Mouse (Mus musculus) limb, embryonic 15.5 days (tissue): Measurements from ENCODE around the gene Lipc. TPM values are rescaled to one million over a fixed set of nuclear protein-coding genes. Genes with fewer than 3 reads are reported as not detected.

Experiments used
- ATAC-seq: fragments of 200-750 bp; cut with Nextera tagmentation; 2 replicates; pipeline ENCODE4 v1.8.0; 2017; ENCODE audit warnings: low read depth, moderate TSS enrichment; ENCODE audit not compliant: insufficient number of reproducible peaks, low FRiP score, low TSS enrichment
- H3K27ac ChIP-seq: fragments of 300-500 bp; sonication (generic); 2 replicates; pipeline ENCODE4 v1.5.1; 2015; ENCODE audit warnings: moderate library complexity, mild to moderate bottlenecking, inconsistent platforms
- H3K27me3 ChIP-seq: fragments of 300-500 bp; sonication (generic); 2 replicates; pipeline ENCODE4 v1.6.1; 2015; ENCODE audit warnings: inconsistent platforms
- H3K36me3 ChIP-seq: fragments of 300-500 bp; sonication (generic); 2 replicates; pipeline ENCODE4 v1.6.1; 2015; ENCODE audit warnings: inconsistent platforms
- H3K4me1 ChIP-seq: fragments of 300-500 bp; sonication (generic); 2 replicates; pipeline ENCODE4 v1.6.1; 2015; ENCODE audit warnings: inconsistent platforms
- H3K4me2 ChIP-seq: fragments of 300-500 bp; sonication (generic); 2 replicates; pipeline ENCODE4 v1.6.1; 2015; ENCODE audit warnings: mild to moderate bottlenecking, inconsistent platforms
- H3K4me3 ChIP-seq: fragments of 300-500 bp; sonication (generic); 2 replicates; pipeline ENCODE4 v1.5.1; 2015; ENCODE audit warnings: mild to moderate bottlenecking, inconsistent platforms
- H3K9ac ChIP-seq: fragments of 300-500 bp; sonication (generic); 2 replicates; pipeline ENCODE4 v1.6.1; 2015; ENCODE audit warnings: inconsistent platforms
- H3K9me3 ChIP-seq: fragments of 300-500 bp; sonication (generic); 2 replicates; pipeline ENCODE4 v1.6.1; 2016; ENCODE audit warnings: inconsistent platforms
- WGBS: fragments of 180-500 bp; shearing (Covaris S2); methylation state at CpG from one replicate; pipeline ENCODE4 v1.1.7; 2015; 5-methylcytosine and 5-hydroxymethylcytosine counted together
- polyA plus RNA-seq: library from polyadenylated mRNA; unstranded; fragments of >200 nt; fragmentation: Nextera tagmentation; extraction: Ambion mirVana; gene quantifications from 2 replicates; pipeline ENCODE4 v1.2.1, GENCODE M21; 2015

The Lipc gene
- polyA plus RNA-seq, 1 experiment from 2014 or later = 0.29 TPM

GRCm38 (mm10) chr9:70801761-70802160, 150.3 kb downstream of the Lipc start:
- Histone ChIP-seq H3K4me2 (no peak overlapping the region), H3K27ac (no peak overlapping the region), H3K4me1 (no peaks in the 10 kb centered on the region), H3K4me3 (no peak overlapping the region), H3K27me3 (no peaks in the 10 kb centered on the region), H3K9ac (no peak overlapping the region), H3K36me3 (no peaks in the 10 kb centered on the region), H3K9me3 (no peaks in the 10 kb centered on the region)
- 79% methylated on average over 3 of the region's 3 CpGs for WGBS
- ATAC-seq = no peak

GRCm38 (mm10) chr9:70800588-70801315, 151.3 kb downstream of the Lipc start:
- no peak for ATAC-seq
- Histone ChIP-seq H3K27me3 (no peaks in the 10 kb centered on the region), H3K27ac (no peak overlapping the region), H3K4me1 (no peaks in the 10 kb centered on the region), H3K4me2 (no peak overlapping the region), H3K36me3 (no peaks in the 10 kb centered on the region), H3K9ac (no peak overlapping the region), H3K9me3 (no peaks in the 10 kb centered on the region), H3K4me3 (no peak overlapping the region)
- WGBS = 54% methylated on average over 8 of the region's 8 CpGs

- H3K27me3 ChIP-seq = no peaks in the 10 kb centered on the region
- no peak overlapping the region for H3K27ac ChIP-seq
- H3K9ac ChIP-seq = no peak overlapping the region
- H3K36me3 ChIP-seq = no peaks in the 10 kb centered on the region
- no peak overlapping the region for H3K4me2 ChIP-seq
- ATAC-seq = no peak
- no peaks in the 10 kb centered on the region for H3K4me1 ChIP-seq
- 65% methylated on average over 2 of the region's 2 CpGs for WGBS
- no peaks in the 10 kb centered on the region for H3K9me3 ChIP-seq
- no peak overlapping the region for H3K4me3 ChIP-seq
These were observed 156.6 kb downstream of the Lipc start for GRCm38 (mm10) chr9:70795439-70795757.

GRCm38 (mm10) chr9:70794643-70795438, 157.2 kb downstream of the Lipc start:
- H3K9me3 ChIP-seq = no peaks in the 10 kb centered on the region
- H3K4me3 ChIP-seq = no peak overlapping the region
- H3K4me2 ChIP-seq = no peak overlapping the region
- no peak overlapping the region for H3K27ac ChIP-seq
- 60% methylated on average over 15 of the region's 15 CpGs for WGBS
- no peak for ATAC-seq
- H3K9ac ChIP-seq = no peak overlapping the region
- H3K36me3 ChIP-seq = no peaks in the 10 kb centered on the region
- no peaks in the 10 kb centered on the region for H3K4me1 ChIP-seq
- no peaks in the 10 kb centered on the region for H3K27me3 ChIP-seq

GRCm38 (mm10) chr9:70790621-70791020, 161.4 kb downstream of the Lipc start:
- H3K9me3 ChIP-seq = no peaks in the 10 kb centered on the region; the same call in 1 of the 2 replicates
- H3K4me1 ChIP-seq = no peaks in the 10 kb centered on the region
- ATAC-seq = no peak
- no peaks in the 10 kb centered on the region for H3K27me3 ChIP-seq
- H3K36me3 ChIP-seq = no peaks in the 10 kb centered on the region
- WGBS = 80% methylated on average over 4 of the region's 4 CpGs
- no peak overlapping the region for H3K9ac ChIP-seq
- H3K4me3 ChIP-seq = no peak overlapping the region
- no peak overlapping the region for H3K27ac ChIP-seq
- H3K4me2 ChIP-seq = no peak overlapping the region

GRCm38 (mm10) chr9:70788705-70789104, 163.3 kb downstream of the Lipc start:
- Histone ChIP-seq H3K9ac (no peak overlapping the region), H3K4me1 (no peaks in the 10 kb centered on the region)
- 78% methylated on average over 7 of the region's 7 CpGs for WGBS

GRCm38 (mm10) chr9:70782191-70782590, 169.8 kb downstream of the Lipc start:
- Histone ChIP-seq H3K27ac (no peak overlapping the region), H3K9ac (no peak overlapping the region), H3K27me3 (no peaks in the 10 kb centered on the region), H3K9me3 (no peaks in the 10 kb centered on the region), H3K4me2 (no peak overlapping the region), H3K4me1 (no peaks in the 10 kb centered on the region), H3K4me3 (no peak overlapping the region), H3K36me3 (0 out of 2 replicates have a peak, but pooled peaks cover 1% of the 10 kb centered on the region)
- 55% methylated on average over 3 of the region's 3 CpGs for WGBS
- ATAC-seq = no peak

More at GRCm38 (mm10) chr9:70788705-70789104, 163.3 kb downstream of the Lipc start:
- Histone ChIP-seq H3K4me3 (no peak overlapping the region), H3K36me3 (no peaks in the 10 kb centered on the region), H3K27me3 (no peaks in the 10 kb centered on the region), H3K9me3 (no peaks in the 10 kb centered on the region; the same call in 1 of the 2 replicates), H3K27ac (no peak overlapping the region), H3K4me2 (no peak overlapping the region)
- ATAC-seq = no peak

- no peak for ATAC-seq
- WGBS = 92% methylated on average over 2 of the region's 2 CpGs
These were observed 176.5 kb downstream of the Lipc start for GRCm38 (mm10) chr9:70775517-70775916.

GRCm38 (mm10) chr9:70760974-70761373, 191.1 kb downstream of the Lipc start:
- Histone ChIP-seq H3K27ac (no peak overlapping the region), H3K9me3 (no peaks in the 10 kb centered on the region), H3K4me2 (no peak overlapping the region), H3K4me3 (no peak overlapping the region), H3K4me1 (no peaks in the 10 kb centered on the region), H3K9ac (no peak overlapping the region), H3K36me3 (peaks cover 29% of the 10 kb centered on the region), H3K27me3 (no peaks in the 10 kb centered on the region)
- WGBS = 78% methylated on average over 5 of the region's 5 CpGs
- ATAC-seq = no peak

More at GRCm38 (mm10) chr9:70775517-70775916, 176.5 kb downstream of the Lipc start:
- peaks cover 7% of the 10 kb centered on the region; the same call in 1 of the 2 replicates for H3K36me3 ChIP-seq
- no peaks in the 10 kb centered on the region for H3K4me1 ChIP-seq
- no peak overlapping the region for H3K9ac ChIP-seq
- no peak overlapping the region for H3K4me3 ChIP-seq
- no peaks in the 10 kb centered on the region for H3K27me3 ChIP-seq
- no peak overlapping the region for H3K4me2 ChIP-seq
- no peak overlapping the region for H3K27ac ChIP-seq
- no peaks in the 10 kb centered on the region for H3K9me3 ChIP-seq

- Histone ChIP-seq H3K9me3 (no peaks in the 10 kb centered on the region), H3K36me3 (peaks cover 25% of the 10 kb centered on the region), H3K4me1 (no peaks in the 10 kb centered on the region), H3K27ac (no peak overlapping the region), H3K9ac (no peak overlapping the region), H3K4me2 (no peak overlapping the region), H3K27me3 (no peaks in the 10 kb centered on the region), H3K4me3 (no peak overlapping the region)
- 89% methylated on average over 3 of the region's 3 CpGs for WGBS
- ATAC-seq = no peak
These were observed 200.4 kb downstream of the Lipc start for GRCm38 (mm10) chr9:70751504-70752222.
